Comparison of ENCODE assay signal across 24 mouse cellular contexts in the genomic region with DNA sequence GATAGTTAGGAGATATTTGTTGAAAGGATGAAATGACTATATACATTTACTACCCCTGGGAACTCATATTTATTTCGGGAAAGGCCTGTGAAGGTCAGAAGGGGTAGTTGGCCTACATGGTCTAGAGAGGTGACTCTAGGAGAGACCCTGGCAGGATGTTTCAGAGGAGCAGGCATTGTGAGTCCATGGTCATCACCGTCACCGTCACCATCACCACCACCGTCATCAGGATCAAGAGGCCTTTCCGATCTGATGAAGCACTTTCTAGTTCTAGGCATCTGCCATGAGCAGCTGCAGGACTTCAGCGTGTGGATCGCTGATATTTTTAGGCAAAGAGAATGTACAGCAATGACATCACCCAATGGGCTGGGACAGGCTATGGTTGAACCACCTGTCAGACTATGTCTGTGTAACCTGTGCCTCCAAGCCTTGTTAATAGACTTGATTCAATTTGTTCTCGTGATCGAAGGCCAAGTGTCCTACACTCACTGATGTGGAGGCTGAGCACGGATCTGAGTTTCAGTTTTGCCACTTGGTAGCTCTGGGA. TPM values are rescaled to one million over a fixed set of nuclear protein-coding genes. Genes with fewer than 3 reads are reported as not detected.
DNase-seq lines count a peak whose midpoint lies in the region; ATAC-seq lines count a peak whose summit lies in the region.
"Had no signal": no experiment of that assay in that cellular context is flagged by ENCODE, and none has a peak within 500 bp of the region (broad histone marks: within the 10 kb centered on the region; RNA-seq: fewer than 3 reads in every experiment).

No protein-coding gene starts in this region.

- no peaks in the 10 kb centered on the region for H3K36me3 ChIP-seq in embryonic facial prominence, embryonic 13.5 days
- H3K36me3 ChIP-seq in embryonic facial prominence, embryonic 10.5 days (replicated peaks): no peaks in the 10 kb centered on the region
- H3K36me3 ChIP-seq in kidney, embryonic 16.5 days (ENCODE audit: insufficient read depth, low read length): no peaks in the 10 kb centered on the region
- H3K36me3 ChIP-seq in limb, embryonic 13.5 days: no peaks in the 10 kb centered on the region
- H3K36me3 ChIP-seq in limb, embryonic 15.5 days: no peaks in the 10 kb centered on the region
- H3K36me3 ChIP-seq: forebrain, embryonic 15.5 days; G1E had no signal

- H3K27ac ChIP-seq in embryonic facial prominence, embryonic 13.5 days: peak overlapping the region; percentile 35; the same call in 1 of the 2 replicates
- H3K27ac ChIP-seq in embryonic facial prominence, embryonic 10.5 days (replicated peaks): no peak overlapping the region
- H3K27ac ChIP-seq in kidney, embryonic 16.5 days (ENCODE audit: low read length): peak overlapping the region; percentile 60; the same call in 1 of the 2 replicates
- peak overlapping the region; percentile 17; the same call in 1 of the 2 replicates for H3K27ac ChIP-seq in limb, embryonic 13.5 days
- 0 out of 2 replicates have a peak overlapping the region, but pooled peaks have one; percentile 5 for H3K27ac ChIP-seq in limb, embryonic 15.5 days
- H3K27ac ChIP-seq: forebrain, embryonic 13.5 days; forebrain, embryonic 15.5 days had no signal

- H3K27me3 ChIP-seq in embryonic facial prominence, embryonic 13.5 days: no peaks in the 10 kb centered on the region
- H3K27me3 ChIP-seq in embryonic facial prominence, embryonic 10.5 days (replicated peaks; ENCODE audit: low read depth, poor library complexity, severe bottlenecking): no peaks in the 10 kb centered on the region
- H3K27me3 ChIP-seq in kidney, embryonic 16.5 days (ENCODE audit: insufficient read depth, low read length): no peaks in the 10 kb centered on the region
- no peaks in the 10 kb centered on the region for H3K27me3 ChIP-seq in limb, embryonic 13.5 days
- no peaks in the 10 kb centered on the region for H3K27me3 ChIP-seq in limb, embryonic 15.5 days
- H3K27me3 ChIP-seq: CH12.LX; forebrain, embryonic 13.5 days; forebrain, embryonic 15.5 days had no signal

- no peak overlapping the region for H3K4me3 ChIP-seq in embryonic facial prominence, embryonic 13.5 days
- no peak overlapping the region for H3K4me3 ChIP-seq in embryonic facial prominence, embryonic 10.5 days
- H3K4me3 ChIP-seq in kidney, embryonic 16.5 days (ENCODE audit: low read length): no peak overlapping the region
- no peak overlapping the region for H3K4me3 ChIP-seq in limb, embryonic 13.5 days
- H3K4me3 ChIP-seq in limb, embryonic 15.5 days: no peak overlapping the region
- H3K4me3 ChIP-seq: forebrain, embryonic 13.5 days; forebrain, embryonic 15.5 days had no signal

- WGBS in embryonic facial prominence, embryonic 13.5 days: 81% methylated on average over 10 of the region's 10 CpGs
- WGBS in embryonic facial prominence, embryonic 10.5 days: 92% methylated on average over 10 of the region's 10 CpGs
- 88% methylated on average over 10 of the region's 10 CpGs for WGBS in kidney, embryonic 16.5 days
- WGBS in limb, embryonic 13.5 days: 76% methylated on average over 10 of the region's 10 CpGs
- 72% methylated on average over 10 of the region's 10 CpGs for WGBS in limb, embryonic 15.5 days

- DNase-seq in embryonic facial prominence, embryonic 10.5 days (ENCODE audit: low spot score): no peak
- no peak for DNase-seq in kidney, postnatal 36 days
- DNase-seq in cerebellum, adult 9-10 months: no peak
- no peak for DNase-seq in thymus, postnatal 0 days (ENCODE audit: low spot score)
- DNase-seq: adrenal gland, postnatal 10 days; adrenal gland, postnatal 25 days; B cell, adult 2 months; cerebellum, adult 11 months; cerebellum, adult 18-20 months; cerebellum, adult 8-10 months; cerebellum, postnatal 10 days; cerebellum, postnatal 25 days; forebrain, postnatal 0 days had no signal

- no peak overlapping the region for H3K9ac ChIP-seq in embryonic facial prominence, embryonic 13.5 days
- no peak overlapping the region for H3K9ac ChIP-seq in kidney, embryonic 16.5 days (replicated peaks; ENCODE audit: low read length)
- H3K9ac ChIP-seq in limb, embryonic 13.5 days: no peak overlapping the region
- no peak overlapping the region for H3K9ac ChIP-seq in limb, embryonic 15.5 days
- H3K9ac ChIP-seq: forebrain, embryonic 13.5 days; forebrain, embryonic 15.5 days; forebrain, postnatal 0 days had no signal

- no peak overlapping the region for H3K4me2 ChIP-seq in embryonic facial prominence, embryonic 13.5 days
- H3K4me2 ChIP-seq in kidney, embryonic 16.5 days (replicated peaks; ENCODE audit: low read depth, low read length): no peak overlapping the region
- H3K4me2 ChIP-seq in limb, embryonic 13.5 days (replicated peaks): peak overlapping the region; percentile 25
- peak overlapping the region; percentile 10; the same call in 1 of the 2 replicates for H3K4me2 ChIP-seq in limb, embryonic 15.5 days
- H3K4me2 ChIP-seq: forebrain, embryonic 13.5 days; forebrain, embryonic 15.5 days had no signal

- peaks cover 15% of the 10 kb centered on the region for H3K4me1 ChIP-seq in embryonic facial prominence, embryonic 13.5 days
- H3K4me1 ChIP-seq in embryonic facial prominence, embryonic 10.5 days: peaks cover 7% of the 10 kb centered on the region; the same call in 1 of the 2 replicates
- H3K4me1 ChIP-seq in kidney, embryonic 16.5 days (ENCODE audit: insufficient read depth, low read length): peaks cover 7% of the 10 kb centered on the region; the same call in 1 of the 2 replicates
- peaks cover 23% of the 10 kb centered on the region for H3K4me1 ChIP-seq in limb, embryonic 13.5 days
- H3K4me1 ChIP-seq in limb, embryonic 15.5 days: peaks cover 13% of the 10 kb centered on the region; the same call in 1 of the 2 replicates
- H3K4me1 ChIP-seq: forebrain, embryonic 13.5 days; forebrain, embryonic 15.5 days had no signal

- H3K9me3 ChIP-seq in embryonic facial prominence, embryonic 13.5 days: no peaks in the 10 kb centered on the region
- H3K9me3 ChIP-seq in embryonic facial prominence, embryonic 10.5 days: no peaks in the 10 kb centered on the region
- no peaks in the 10 kb centered on the region for H3K9me3 ChIP-seq in kidney, embryonic 16.5 days (ENCODE audit: low read length)
- H3K9me3 ChIP-seq in limb, embryonic 13.5 days: no peaks in the 10 kb centered on the region
- H3K9me3 ChIP-seq in limb, embryonic 15.5 days: no peaks in the 10 kb centered on the region
- H3K9me3 ChIP-seq: forebrain, embryonic 13.5 days; forebrain, embryonic 15.5 days; G1E had no signal

- ATAC-seq in embryonic facial prominence, embryonic 13.5 days (ENCODE audit: insufficient number of reproducible peaks, insufficient read depth, low FRiP score, low TSS enrichment, low read depth): no peak
- ATAC-seq in kidney, embryonic 16.5 days (ENCODE audit: low FRiP score, low TSS enrichment): no peak
- no peak; the same call in 1 of the 2 replicates for ATAC-seq in limb, embryonic 13.5 days (ENCODE audit: low FRiP score, low read depth)
- ATAC-seq in limb, embryonic 15.5 days (ENCODE audit: insufficient number of reproducible peaks, low FRiP score, low TSS enrichment, low read depth): no peak
- ATAC-seq: activated CD4-positive, CD25-positive, alpha-beta regulatory T cell, adult 4 months; CD4-positive, CD25-positive, alpha-beta regulatory T cell, adult 4 months; forebrain, embryonic 13.5 days; forebrain, embryonic 15.5 days; forebrain, postnatal 0 days; Patski had no signal

RNA-seq across cellular contexts. Expression of gene Neo1, which starts 50.4 kb away (rescaled TPM):
- 42.6 and 44.3 TPM in 2 replicates for polyA plus RNA-seq in embryonic facial prominence, embryonic 13.5 days (2015; fragmentation: Nextera tagmentation; extraction: Ambion mirVana)
- polyA plus RNA-seq in embryonic facial prominence, embryonic 10.5 days (2016; fragmentation: Nextera tagmentation; extraction: Ambion mirVana): 34.4 and 36.8 TPM in 2 replicates
- polyA plus RNA-seq in kidney, embryonic 16.5 days (2015; fragmentation: Nextera tagmentation; extraction: Ambion mirVana): 31.5 and 33.2 TPM in 2 replicates
- 47.7 and 51.2 TPM in 2 replicates for polyA plus RNA-seq in limb, embryonic 13.5 days (2015; fragmentation: Nextera tagmentation; extraction: Ambion mirVana)
- polyA plus RNA-seq in limb, embryonic 15.5 days (2015; fragmentation: Nextera tagmentation; extraction: Ambion mirVana): 34.2 and 45.1 TPM in 2 replicates
- 2.1 TPM in 2 replicates for polyA plus RNA-seq in thymus, postnatal 0 days (2015; fragmentation: Nextera tagmentation; extraction: Ambion mirVana)
- polyA plus RNA-seq: activated CD4-positive, CD25-positive, alpha-beta regulatory T cell, adult 4 months; G1E had no signal

Comparison
In these comparisons a context has a peak if more than half of its experiments do, and no peak if none do; other contexts are left out.
1. H3K4me2 ChIP-seq: peak in limb, embryonic 13.5 days (single experiment) and limb, embryonic 15.5 days (single experiment); none in embryonic facial prominence, embryonic 13.5 days (single experiment) and kidney, embryonic 16.5 days (single experiment).
2. RNA of gene Neo1, which starts 50.4 kb away (polyA plus RNA-seq): 47.7 to 51.2 TPM in limb, embryonic 13.5 days, 34.2 to 45.1 TPM in limb, embryonic 15.5 days, 42.6 to 44.3 TPM in embryonic facial prominence, embryonic 13.5 days, 34.4 to 36.8 TPM in embryonic facial prominence, embryonic 10.5 days and 31.5 to 33.2 TPM in kidney, embryonic 16.5 days; 2.1 TPM in thymus, postnatal 0 days; every median in the first group is over 10 times any median in the second.